Mouse (Mus musculus): ENCODE measurements around the gene Tmem176a. TPM values are rescaled to one million over a fixed set of nuclear protein-coding genes. Genes with fewer than 3 reads are reported as not detected.
A peak's percentile ranks its signal among the peaks of the same experiment; 100 is the strongest.

Tmem176a gene
- polyA plus RNA-seq, 1 experiment, result not detected

DNA sequence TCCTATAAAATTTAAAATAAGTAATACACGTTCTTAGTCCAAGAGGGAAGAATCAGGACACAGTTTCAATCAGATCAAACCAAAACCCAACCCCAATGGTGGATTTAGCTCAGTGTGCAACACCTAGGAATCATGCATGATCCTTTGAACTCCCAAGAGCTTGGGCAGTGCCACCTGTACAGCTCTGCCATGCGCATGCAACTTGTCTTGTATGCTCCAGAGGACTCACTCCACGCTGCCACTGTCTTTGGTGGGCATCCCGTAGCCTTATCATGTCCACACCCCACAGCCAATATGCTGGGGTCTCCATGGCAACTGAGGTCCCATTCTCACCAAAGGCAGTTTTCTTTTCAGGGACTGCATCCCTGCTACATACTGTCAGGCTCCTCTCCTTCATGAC is 26.4 kb downstream of the Tmem176a start:
- WGBS, result 72% methylated on average over 4 of the region's 4 CpGs

GRCm38 (mm10) chr6:48869774-48870173 is 29.1 kb downstream of the Tmem176a start:
- 59% methylated on average over 2 of the region's 2 CpGs for WGBS
- no peak overlapping the region for H3K4me3 ChIP-seq (ENCODE audit: insufficient read depth, low read depth, low read length)
- H3K27ac ChIP-seq (ENCODE audit: insufficient read depth, low read depth, low read length), result no peak overlapping the region
- no peak for TF ChIP-seq POLR2A (IDR thresholded peaks at IDR 0.05; ENCODE audit: insufficient read depth, low read depth, low read length)
- no peak for TF ChIP-seq CTCF (IDR thresholded peaks at IDR 0.05; ENCODE audit: insufficient read depth, low read depth, low read length)
- 0 out of 2 replicates have a peak, but pooled peaks cover 3% of the 10 kb centered on the region for H3K4me1 ChIP-seq (ENCODE audit: control insufficient read depth, insufficient read depth, low read length)

More for the DNA sequence above, 26.4 kb downstream of the Tmem176a start:
- no peak for TF ChIP-seq POLR2A (IDR thresholded peaks at IDR 0.05; ENCODE audit: insufficient read depth, low read depth, low read length)
- no peak for TF ChIP-seq CTCF (IDR thresholded peaks at IDR 0.05; ENCODE audit: insufficient read depth, low read depth, low read length)
- no peak overlapping the region for H3K4me3 ChIP-seq (ENCODE audit: insufficient read depth, low read depth, low read length)
- H3K4me1 ChIP-seq (ENCODE audit: control insufficient read depth, insufficient read depth, low read length), result 0 out of 2 replicates have a peak, but pooled peaks cover 3% of the 10 kb centered on the region
- no peak overlapping the region for H3K27ac ChIP-seq (ENCODE audit: insufficient read depth, low read depth, low read length)

DNA sequence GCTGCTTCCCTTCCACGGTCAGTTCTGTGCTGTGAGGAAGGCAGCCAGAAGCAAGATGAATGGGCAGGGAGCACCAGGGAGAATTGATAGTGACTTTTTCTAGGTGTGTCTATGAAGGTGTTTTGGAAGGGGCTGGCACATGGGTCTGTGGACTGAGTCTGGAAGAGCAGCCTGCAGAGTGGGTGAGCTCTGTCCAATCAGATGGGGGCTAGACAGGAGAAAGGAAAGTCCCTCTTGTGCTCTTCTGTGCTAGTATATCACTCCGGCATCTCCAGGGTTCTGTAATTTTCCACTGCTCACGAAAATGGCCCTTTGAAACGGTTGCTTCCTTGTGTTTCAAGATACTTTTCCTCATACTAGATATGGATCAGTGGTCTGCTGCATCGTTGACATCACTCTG is 31.9 kb downstream of the Tmem176a start, which contains the start of gene Aoc1:
Gene Aoc1, plus strand, starts transcription at position 301 of the 400 bp plus-strand sequence.
- H3K4me1 ChIP-seq (ENCODE audit: control insufficient read depth, insufficient read depth, low read length), result 0 out of 2 replicates have a peak, but pooled peaks cover 3% of the 10 kb centered on the region
- WGBS, result 77% methylated on average over 5 of the region's 5 CpGs
- no peak within 1 kb of the TSS for H3K4me3 ChIP-seq (ENCODE audit: insufficient read depth, low read depth, low read length)
- TF ChIP-seq CTCF (IDR thresholded peaks at IDR 0.05; ENCODE audit: insufficient read depth, low read depth, low read length), result no peak
- no peak for TF ChIP-seq POLR2A (IDR thresholded peaks at IDR 0.05; ENCODE audit: insufficient read depth, low read depth, low read length)
- no peak within 1 kb of the TSS for H3K27ac ChIP-seq (ENCODE audit: insufficient read depth, low read depth, low read length)

DNA sequence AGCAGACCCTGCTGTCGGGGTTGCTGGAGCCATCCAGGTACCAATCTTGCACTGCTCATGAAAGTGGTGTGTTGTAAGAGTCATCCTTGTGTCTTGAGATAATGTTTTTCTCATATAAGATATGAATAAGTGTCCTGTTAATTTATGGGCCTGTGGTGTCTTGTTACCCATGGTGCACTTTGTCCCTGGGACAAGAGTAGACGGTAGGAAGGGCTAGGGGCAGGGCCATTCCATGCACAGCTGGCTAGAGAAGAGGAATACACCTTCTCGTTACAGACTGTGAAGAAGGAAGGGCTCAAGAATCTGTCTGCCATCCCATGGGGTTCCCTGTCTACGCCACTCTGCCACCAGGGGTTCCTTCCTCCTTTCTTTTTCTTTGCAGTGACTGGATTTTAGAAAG is 33.9 kb downstream of the Tmem176a start:
- no peak for TF ChIP-seq CTCF (IDR thresholded peaks at IDR 0.05; ENCODE audit: insufficient read depth, low read depth, low read length)
- WGBS, result 84% methylated on average over 4 of the region's 4 CpGs
- no peak overlapping the region for H3K27ac ChIP-seq (ENCODE audit: insufficient read depth, low read depth, low read length)

GRCm38 (mm10) chr6:48875515-48875914 is 34.8 kb downstream of the Tmem176a start:
- Histone ChIP-seq H3K4me3 (ENCODE audit: insufficient read depth, low read depth, low read length) (no peak overlapping the region), H3K4me1 (ENCODE audit: control insufficient read depth, insufficient read depth, low read length) (0 out of 2 replicates have a peak, but pooled peaks cover 3% of the 10 kb centered on the region), H3K27ac (ENCODE audit: insufficient read depth, low read depth, low read length) (no peak overlapping the region)
- 78% methylated on average over 6 of the region's 6 CpGs for WGBS
- TF ChIP-seq CTCF (IDR thresholded peaks at IDR 0.05; ENCODE audit: insufficient read depth, low read depth, low read length) (no peak), POLR2A (IDR thresholded peaks at IDR 0.05; ENCODE audit: insufficient read depth, low read depth, low read length) (no peak)

More for the DNA sequence above, 33.9 kb downstream of the Tmem176a start:
- 0 out of 2 replicates have a peak, but pooled peaks cover 3% of the 10 kb centered on the region for H3K4me1 ChIP-seq (ENCODE audit: control insufficient read depth, insufficient read depth, low read length)
- no peak overlapping the region for H3K4me3 ChIP-seq (ENCODE audit: insufficient read depth, low read depth, low read length)

DNA sequence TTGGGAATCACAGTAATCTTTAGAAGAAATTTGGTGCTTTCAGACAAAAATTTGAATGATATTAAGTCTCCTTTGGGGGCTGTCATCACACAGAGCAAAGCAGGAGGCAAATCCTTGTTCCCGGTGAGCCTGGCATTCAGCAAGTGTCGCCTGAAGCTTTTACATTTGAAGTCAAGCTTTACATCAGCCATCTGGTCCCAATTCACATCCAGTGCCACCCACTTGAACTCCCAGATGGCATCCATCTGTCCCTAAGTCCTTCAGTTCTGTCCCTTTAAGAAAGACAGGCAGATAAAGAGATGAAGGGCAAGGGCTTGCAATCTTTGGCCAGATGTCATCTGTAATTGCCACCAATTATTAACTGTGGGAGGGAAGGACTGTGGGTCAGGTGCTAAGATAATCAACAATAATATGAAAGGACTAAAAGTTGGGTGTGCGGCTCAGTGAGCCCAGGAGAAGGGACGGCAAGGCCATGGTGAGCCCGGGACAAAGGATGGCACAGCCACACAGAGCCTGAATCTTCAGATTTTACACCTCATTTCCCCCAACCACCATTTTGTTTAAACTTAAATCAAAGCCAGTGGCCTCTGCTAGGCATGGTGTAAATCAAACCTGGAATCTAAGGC is 35.9 kb downstream of the Tmem176a start:
- WGBS, result 78% methylated on average over 5 of the region's 5 CpGs
- H3K4me3 ChIP-seq (ENCODE audit: insufficient read depth, low read depth, low read length), result no peak overlapping the region
- H3K4me1 ChIP-seq (ENCODE audit: control insufficient read depth, insufficient read depth, low read length), result no peaks in the 10 kb centered on the region
- TF ChIP-seq POLR2A (IDR thresholded peaks at IDR 0.05; ENCODE audit: insufficient read depth, low read depth, low read length) (no peak), CTCF (IDR thresholded peaks at IDR 0.05; ENCODE audit: insufficient read depth, low read depth, low read length) (no peak)
- H3K27ac ChIP-seq (ENCODE audit: insufficient read depth, low read depth, low read length), result no peak overlapping the region

- TF ChIP-seq POLR2A (IDR thresholded peaks at IDR 0.05; ENCODE audit: insufficient read depth, low read depth, low read length) (no peak), CTCF (IDR thresholded peaks at IDR 0.05; ENCODE audit: insufficient read depth, low read depth, low read length) (no peak)
- 48% methylated on average over 4 of the region's 4 CpGs for WGBS
- Histone ChIP-seq H3K27ac (ENCODE audit: insufficient read depth, low read depth, low read length) (no peak overlapping the region), H3K4me1 (ENCODE audit: control insufficient read depth, insufficient read depth, low read length) (peaks cover 5% of the 10 kb centered on the region; the same call in 1 of the 2 replicates), H3K4me3 (ENCODE audit: insufficient read depth, low read depth, low read length) (no peak overlapping the region)
Observed at GRCm38 (mm10) chr6:48894203-48894602, 53.5 kb downstream of the Tmem176a start.

GRCm38 (mm10) chr6:48894938-48895818 is 54.5 kb downstream of the Tmem176a start:
- Histone ChIP-seq H3K4me1 (ENCODE audit: control insufficient read depth, insufficient read depth, low read length) (peaks cover 5% of the 10 kb centered on the region; the same call in 1 of the 2 replicates), H3K4me3 (ENCODE audit: insufficient read depth, low read depth, low read length) (no peak overlapping the region), H3K27ac (ENCODE audit: insufficient read depth, low read depth, low read length) (no peak overlapping the region)
- 85% methylated on average over 8 of the region's 8 CpGs for WGBS
- TF ChIP-seq POLR2A (IDR thresholded peaks at IDR 0.05; ENCODE audit: insufficient read depth, low read depth, low read length) (0 out of 2 replicates have a peak, but pooled peaks have one; percentile 28), CTCF (IDR thresholded peaks at IDR 0.05; ENCODE audit: insufficient read depth, low read depth, low read length) (no peak)

GRCm38 (mm10) chr6:48895941-48896340 is 55.2 kb downstream of the Tmem176a start:
- peaks cover 5% of the 10 kb centered on the region; the same call in 1 of the 2 replicates for H3K4me1 ChIP-seq (ENCODE audit: control insufficient read depth, insufficient read depth, low read length)
- H3K4me3 ChIP-seq (ENCODE audit: insufficient read depth, low read depth, low read length), result no peak overlapping the region
- 68% methylated on average over 5 of the region's 5 CpGs for WGBS
- TF ChIP-seq POLR2A (IDR thresholded peaks at IDR 0.05; ENCODE audit: insufficient read depth, low read depth, low read length), result no peak
- no peak for TF ChIP-seq CTCF (IDR thresholded peaks at IDR 0.05; ENCODE audit: insufficient read depth, low read depth, low read length)
- no peak overlapping the region for H3K27ac ChIP-seq (ENCODE audit: insufficient read depth, low read depth, low read length)

Other genes with a start within 250 kb of the Tmem176a start
- gene Repin1, start 247.0 kb upstream of the Tmem176a start, polyA plus RNA-seq (2012; ENCODE audit: insufficient read depth, insufficient read length, low replicate concordance, missing spikeins), result not detected in 2 replicates
- not detected in 2 replicates for gene Gm44965, start 247.0 kb upstream of the Tmem176a start, polyA plus RNA-seq (2012; ENCODE audit: insufficient read depth, insufficient read length, low replicate concordance, missing spikeins)
- not detected in 2 replicates for gene Zfp775, start 238.9 kb upstream of the Tmem176a start, polyA plus RNA-seq (2012; ENCODE audit: insufficient read depth, insufficient read length, low replicate concordance, missing spikeins)
- gene AI854703, start 214.2 kb upstream of the Tmem176a start, polyA plus RNA-seq (2012; ENCODE audit: insufficient read depth, insufficient read length, low replicate concordance, missing spikeins), result not detected in 2 replicates
- gene Gimap8, start 193.7 kb upstream of the Tmem176a start, polyA plus RNA-seq (2012; ENCODE audit: insufficient read depth, insufficient read length, low replicate concordance, missing spikeins), result not detected in 2 replicates
- gene Gimap9, start 164.8 kb upstream of the Tmem176a start, polyA plus RNA-seq (2012; ENCODE audit: insufficient read depth, insufficient read length, low replicate concordance, missing spikeins), result not detected in 2 replicates
- not detected in 2 replicates for gene Gimap4, start 156.4 kb upstream of the Tmem176a start, polyA plus RNA-seq (2012; ENCODE audit: insufficient read depth, insufficient read length, low replicate concordance, missing spikeins)
- gene Gimap6, start 132.7 kb upstream of the Tmem176a start, polyA plus RNA-seq (2012; ENCODE audit: insufficient read depth, insufficient read length, low replicate concordance, missing spikeins), result 336 TPM in 1 of 2 replicates, not detected in the other
- gene Gm28053, start 122.3 kb upstream of the Tmem176a start, polyA plus RNA-seq (2012; ENCODE audit: insufficient read depth, insufficient read length, low replicate concordance, missing spikeins), result not detected in 2 replicates
- gene Gimap7, start 122.3 kb upstream of the Tmem176a start, polyA plus RNA-seq (2012; ENCODE audit: insufficient read depth, insufficient read length, low replicate concordance, missing spikeins), result not detected in 2 replicates
- gene Gimap1, start 101.9 kb upstream of the Tmem176a start, polyA plus RNA-seq (2012; ENCODE audit: insufficient read depth, insufficient read length, low replicate concordance, missing spikeins), result not detected in 2 replicates
- not detected in 2 replicates for gene Gimap5, start 94.7 kb upstream of the Tmem176a start, polyA plus RNA-seq (2012; ENCODE audit: insufficient read depth, insufficient read length, low replicate concordance, missing spikeins)
- gene Gimap3, start 70.1 kb upstream of the Tmem176a start, polyA plus RNA-seq (2012; ENCODE audit: insufficient read depth, insufficient read length, low replicate concordance, missing spikeins), result not detected in 2 replicates
- gene Tmem176b, start 577 bp downstream of the Tmem176a start, polyA plus RNA-seq (2012; ENCODE audit: insufficient read depth, insufficient read length, low replicate concordance, missing spikeins), result not detected in 2 replicates
- not detected in 2 replicates for gene Aoc1, start 32.0 kb downstream of the Tmem176a start, polyA plus RNA-seq (2012; ENCODE audit: insufficient read depth, insufficient read length, low replicate concordance, missing spikeins)
- gene 1600015I10Rik, start 89.0 kb downstream of the Tmem176a start, polyA plus RNA-seq (2012; ENCODE audit: insufficient read depth, insufficient read length, low replicate concordance, missing spikeins), result not detected in 2 replicates
- gene Doxl2, start 134.0 kb downstream of the Tmem176a start, polyA plus RNA-seq (2012; ENCODE audit: insufficient read depth, insufficient read length, low replicate concordance, missing spikeins), result not detected in 2 replicates
- not detected in 2 replicates for gene Svs1, start 145.9 kb downstream of the Tmem176a start, polyA plus RNA-seq (2012; ENCODE audit: insufficient read depth, insufficient read length, low replicate concordance, missing spikeins)
- not detected in 2 replicates for gene Gpnmb, start 195.6 kb downstream of the Tmem176a start, polyA plus RNA-seq (2012; ENCODE audit: insufficient read depth, insufficient read length, low replicate concordance, missing spikeins)
- not detected in 2 replicates for gene Malsu1, start 232.9 kb downstream of the Tmem176a start, polyA plus RNA-seq (2012; ENCODE audit: insufficient read depth, insufficient read length, low replicate concordance, missing spikeins)